Mouse (Mus musculus): ENCODE measurements around the gene Dnase1.

GRCm38 (mm10) chr16:4030501-4030900 is 6.2 kb upstream of the Dnase1 start:
- TF ChIP-seq ZC3H11A (IDR thresholded peaks at IDR 0.05; ENCODE audit: borderline replicate concordance, low read depth, low read length) (no peak), ZNF384 (IDR thresholded peaks at IDR 0.05; ENCODE audit: low read depth, low read length) (no peak), HCFC1 (IDR thresholded peaks at IDR 0.05; ENCODE audit: borderline replicate concordance, insufficient read depth, low read length) (no peak), CHD2 (IDR thresholded peaks at IDR 0.05; ENCODE audit: low read depth, low read length) (no peak), MAFK (IDR thresholded peaks at IDR 0.05; ENCODE audit: insufficient read depth, low read depth, low read length) (no peak)
